Mouse (Mus musculus) 3T3-L1 (cell line): ENCODE measurements around the gene Rusc1.
"Not testable (repeated sequence)": the region's sequence is repeated elsewhere in the genome, so short reads cannot be mapped to it uniquely, and the experiment has no call there.

Experiments used
- DNase-seq: peaks from one replicate; pipeline ENCODE4 v3.0.0-alpha.2; 2015; ENCODE audit warnings: low read depth, low spot score

Rusc1 gene

GRCm38 (mm10) chr3:89092509-89093090 lies 511 bp downstream of the Rusc1 start:
- DNase-seq = no peak

- DNase-seq = no peak
These were observed 1.2 kb downstream of the Rusc1 start for GRCm38 (mm10) chr3:89091811-89092508.

- peak; percentile 79 for DNase-seq
These were observed 2.1 kb downstream of the Rusc1 start for GRCm38 (mm10) chr3:89090694-89091655.

GRCm38 (mm10) chr3:89089882-89090591 lies 3.1 kb downstream of the Rusc1 start:
- DNase-seq = peak; percentile 89

GRCm38 (mm10) chr3:89088974-89089373 lies 4.1 kb downstream of the Rusc1 start:
- DNase-seq = no peak

GRCm38 (mm10) chr3:89087338-89088110 lies 5.6 kb downstream of the Rusc1 start:
- peak; percentile 72 for DNase-seq

GRCm38 (mm10) chr3:89084654-89085190 lies 8.4 kb downstream of the Rusc1 start:
- no peak for DNase-seq

GRCm38 (mm10) chr3:89084133-89084532 lies 9.0 kb downstream of the Rusc1 start:
- no peak for DNase-seq

GRCm38 (mm10) chr3:89082287-89082686 lies 10.8 kb downstream of the Rusc1 start:
- DNase-seq = not testable (repeated sequence)

GRCm38 (mm10) chr3:89077383-89077782 lies 15.7 kb downstream of the Rusc1 start:
- no peak for DNase-seq

- DNase-seq = no peak
These were observed 25.8 kb downstream of the Rusc1 start for GRCm38 (mm10) chr3:89067265-89067664.

- peak; percentile 9 for DNase-seq
These were observed 31.4 kb downstream of the Rusc1 start for GRCm38 (mm10) chr3:89061696-89062095.

- peak; percentile 65 for DNase-seq
These were observed 34.3 kb downstream of the Rusc1 start for GRCm38 (mm10) chr3:89058783-89059182.

- DNase-seq = no peak
These were observed 34.8 kb downstream of the Rusc1 start for GRCm38 (mm10) chr3:89058361-89058760.

- DNase-seq = no peak
These were observed 49.8 kb downstream of the Rusc1 start for GRCm38 (mm10) chr3:89043359-89043758.
